ENCODE assay signal across 11 mouse cellular contexts in genomic region chr2:93432600-93433389, GRCm38 (mm10). TPM values are rescaled to one million over a fixed set of nuclear protein-coding genes. Genes with fewer than 3 reads are reported as not detected.
DNase-seq lines count a peak whose midpoint lies in the region; ATAC-seq and TF ChIP-seq lines count a peak whose summit lies in the region.
"Had no signal": no experiment of that assay in that cellular context is flagged by ENCODE, and none has a peak within 500 bp of the region (broad histone marks: within the 10 kb centered on the region; RNA-seq: fewer than 3 reads in every experiment).

No protein-coding gene starts in this region.

- peaks cover 44% of the 10 kb centered on the region for H3K4me1 ChIP-seq in limb, embryonic 13.5 days
- H3K4me1 ChIP-seq in limb, embryonic 10.5 days, result peaks cover 60% of the 10 kb centered on the region
- peaks cover 31% of the 10 kb centered on the region for H3K4me1 ChIP-seq in embryonic facial prominence, embryonic 15.5 days

- no peak overlapping the region for H3K4me3 ChIP-seq in limb, embryonic 13.5 days
- no peak overlapping the region for H3K4me3 ChIP-seq in limb, embryonic 10.5 days
- no peak overlapping the region for H3K4me3 ChIP-seq in embryonic facial prominence, embryonic 15.5 days (replicated peaks)
- H3K4me3 ChIP-seq in myocyte, result no peak overlapping the region

- H3K27me3 ChIP-seq in limb, embryonic 13.5 days, result no peaks in the 10 kb centered on the region
- peaks cover 14% of the 10 kb centered on the region; the same call in 1 of the 2 replicates for H3K27me3 ChIP-seq in limb, embryonic 10.5 days (ENCODE audit: low read depth, poor library complexity, severe bottlenecking)
- H3K27me3 ChIP-seq in embryonic facial prominence, embryonic 15.5 days, result no peaks in the 10 kb centered on the region
- no peaks in the 10 kb centered on the region for H3K27me3 ChIP-seq in myocyte (ENCODE audit: control insufficient read depth, insufficient read depth, insufficient read length)
- H3K27me3 ChIP-seq: CH12.LX had no signal

- H3ac ChIP-seq in myocyte (ENCODE audit: control insufficient read depth, insufficient read length), result no peak overlapping the region

- no peaks in the 10 kb centered on the region for H3K36me3 ChIP-seq in limb, embryonic 13.5 days
- H3K36me3 ChIP-seq in limb, embryonic 10.5 days, result no peaks in the 10 kb centered on the region
- no peaks in the 10 kb centered on the region for H3K36me3 ChIP-seq in embryonic facial prominence, embryonic 15.5 days
- peaks cover 58% of the 10 kb centered on the region for H3K36me3 ChIP-seq in myocyte (ENCODE audit: control insufficient read depth, insufficient read depth)

- peaks cover 4% of the 10 kb centered on the region; the same call in 1 of the 2 replicates for H3K9me3 ChIP-seq in limb, embryonic 13.5 days
- H3K9me3 ChIP-seq in limb, embryonic 10.5 days (replicated peaks), result no peaks in the 10 kb centered on the region
- H3K9me3 ChIP-seq in embryonic facial prominence, embryonic 15.5 days (replicated peaks), result no peaks in the 10 kb centered on the region

- ATAC-seq in limb, embryonic 13.5 days (ENCODE audit: low FRiP score, low read depth), result 0 out of 2 replicates have a peak, but pooled peaks have one; percentile 6
- no peak for ATAC-seq in embryonic facial prominence, embryonic 15.5 days (ENCODE audit: insufficient number of reproducible peaks, low FRiP score, low TSS enrichment, low read depth)

- 73% methylated on average over 6 of the region's 6 CpGs for WGBS in limb, embryonic 13.5 days
- WGBS in limb, embryonic 10.5 days, result 82% methylated on average over 6 of the region's 6 CpGs
- WGBS in embryonic facial prominence, embryonic 15.5 days, result 65% methylated on average over 6 of the region's 6 CpGs

- H3K27ac ChIP-seq in limb, embryonic 13.5 days, result no peak overlapping the region
- H3K27ac ChIP-seq in limb, embryonic 10.5 days, result no peak overlapping the region; the same call in 1 of the 2 replicates
- H3K27ac ChIP-seq in embryonic facial prominence, embryonic 15.5 days (replicated peaks), result 0 out of 2 replicates have a peak overlapping the region, but pooled peaks have one; percentile 23

- TF ChIP-seq POLR2A in myocyte (IDR thresholded peaks at IDR 0.05; ENCODE audit: insufficient read length, low read depth), result no peak

- peak; percentile 35 for DNase-seq in heart, postnatal 4 days
- DNase-seq in heart, adult 9 months (ENCODE audit: low spot score in 2 of 2), result no peak
- DNase-seq in limb, embryonic 10.5 days (ENCODE audit: low spot score), result no peak
- no peak for DNase-seq in right cerebral cortex, postnatal 14 days
- DNase-seq in cerebellum, adult 11-12 months, result no peak
- DNase-seq: cerebellum, postnatal 36 days; gastrocnemius, postnatal 36 days had no signal

- H3K9ac ChIP-seq in limb, embryonic 13.5 days, result no peak overlapping the region
- H3K9ac ChIP-seq in embryonic facial prominence, embryonic 15.5 days, result no peak overlapping the region

- peaks cover 17% of the 10 kb centered on the region for H3K79me2 ChIP-seq in myocyte (ENCODE audit: control insufficient read depth, insufficient read depth)

- H3K4me2 ChIP-seq in limb, embryonic 13.5 days (replicated peaks), result no peak overlapping the region
- no peak overlapping the region for H3K4me2 ChIP-seq in embryonic facial prominence, embryonic 15.5 days (replicated peaks)
- H3K4me2 ChIP-seq in myocyte (ENCODE audit: low read depth), result peak overlapping the region; percentile 25

TF ChIP-seq in myocyte, 11 proteins besides CTCF, POLR2A, EP300 and RAD21:
- peak; percentile 89 for TF ChIP-seq TCF3 (IDR thresholded peaks at IDR 0.05; ENCODE audit: insufficient read length, low read depth)
- no peak for TF ChIP-seq REST (IDR thresholded peaks at IDR 0.05; ENCODE audit: insufficient read depth, insufficient read length)
- TF ChIP-seq MYOG (IDR thresholded peaks at IDR 0.05; ENCODE audit: control insufficient read depth in 1 of 3, insufficient read depth in 1 of 3, insufficient read length in 2 of 3, low read depth in 2 of 3), result peak; percentile 76 to 92 (median 87)
- TF ChIP-seq USF1 (IDR thresholded peaks at IDR 0.05; ENCODE audit: low read depth), result no peak
- no peak for TF ChIP-seq SRF (IDR thresholded peaks at IDR 0.05; ENCODE audit: control insufficient read depth, insufficient read length, low read depth)
- TF ChIP-seq POLR2AphosphoS2 (IDR thresholded peaks at IDR 0.05; ENCODE audit: insufficient read length, low read depth), result no peak
- peak; percentile 97 for TF ChIP-seq TCF12 (IDR thresholded peaks at IDR 0.05; ENCODE audit: insufficient read depth, poor library complexity, severe bottlenecking)
- TF ChIP-seq E2F4 (IDR thresholded peaks at IDR 0.05; ENCODE audit: insufficient read depth), result no peak
- TF ChIP-seq CEBPB (IDR thresholded peaks at IDR 0.05; ENCODE audit: insufficient read depth, poor library complexity, severe bottlenecking), result no peak
- no peak for TF ChIP-seq MAX (IDR thresholded peaks at IDR 0.05; ENCODE audit: low read depth)
- peak; percentile 91 to 97 (median 93) for TF ChIP-seq MYOD1 (IDR thresholded peaks at IDR 0.05; ENCODE audit: control insufficient read depth in 1 of 3, insufficient read length in 2 of 3, low read depth in 2 of 3)

RNA-seq across cellular contexts. Expression of gene Cd82, which starts 30.1 kb away (rescaled TPM):
- total RNA-seq in heart, postnatal 4 days (2021), result 10 to 100 TPM; 18.4 to 19.7 TPM
- 29.5 and 30.0 TPM in 2 replicates for polyA plus RNA-seq in limb, embryonic 13.5 days (2015; fragmentation: Nextera tagmentation; extraction: Ambion mirVana)
- 4.1 and 7.2 TPM in 2 replicates for polyA plus RNA-seq in limb, embryonic 10.5 days (2016; fragmentation: Nextera tagmentation; extraction: Ambion mirVana)
- 84.0 and 86.6 TPM in 2 replicates for polyA plus RNA-seq in embryonic facial prominence, embryonic 15.5 days (2015; fragmentation: Nextera tagmentation; extraction: Ambion mirVana)
- 411 TPM for polyA plus RNA-seq in myocyte (2012; fragmentation: generic; extraction: Trizol)
